Mouse (Mus musculus) intestine, embryonic 15.5 days (tissue): Measurements from ENCODE around the gene Sox6. TPM values are rescaled to one million over a fixed set of nuclear protein-coding genes. Genes with fewer than 3 reads are reported as not detected.
"Not testable (repeated sequence)": the region's sequence is repeated elsewhere in the genome, so short reads cannot be mapped to it uniquely, and the experiment has no call there.

Experiments used
- ATAC-seq: fragments of 200-750 bp; cut with Nextera tagmentation; 2 replicates; pipeline ENCODE4 v1.8.0; 2017; ENCODE audit warnings: moderate TSS enrichment, moderate library complexity
- H3K27ac ChIP-seq: fragments of 300-500 bp; sonication (generic); 2 replicates; pipeline ENCODE4 v1.5.1; 2015; ENCODE audit warnings: mild to moderate bottlenecking, inconsistent platforms
- H3K27me3 ChIP-seq: fragments of 300-500 bp; sonication (generic); replicated peaks from 2 replicates; pipeline ENCODE4 v1.6.1; 2015; ENCODE audit warnings: inconsistent platforms
- H3K36me3 ChIP-seq: fragments of 300-500 bp; sonication (generic); 2 replicates; pipeline ENCODE4 v1.6.1; 2015; ENCODE audit warnings: inconsistent platforms
- H3K4me1 ChIP-seq: fragments of 300-500 bp; sonication (generic); replicated peaks from 2 replicates; pipeline ENCODE4 v1.6.1; 2015; ENCODE audit warnings: inconsistent platforms
- H3K4me2 ChIP-seq: fragments of 300-500 bp; sonication (generic); replicated peaks from 2 replicates; pipeline ENCODE4 v1.6.1; 2015; ENCODE audit warnings: mild to moderate bottlenecking, inconsistent platforms
- H3K4me3 ChIP-seq: fragments of 300-500 bp; sonication (generic); replicated peaks from 2 replicates; pipeline ENCODE4 v1.5.1; 2015; ENCODE audit warnings: inconsistent platforms
- H3K9ac ChIP-seq: fragments of 300-500 bp; sonication (generic); 2 replicates; pipeline ENCODE4 v1.6.1; 2015; ENCODE audit warnings: inconsistent platforms
- H3K9me3 ChIP-seq: fragments of 300-500 bp; sonication (generic); 2 replicates; pipeline ENCODE4 v1.6.1; 2016; ENCODE audit warnings: inconsistent platforms
- WGBS: fragments of 180-500 bp; shearing (Covaris S2); methylation state at CpG from one replicate; pipeline ENCODE4 v1.1.7; 2015; 5-methylcytosine and 5-hydroxymethylcytosine counted together
- polyA plus RNA-seq: library from polyadenylated mRNA; unstranded; fragments of >200 nt; fragmentation: Nextera tagmentation; extraction: Ambion mirVana; gene quantifications from 2 replicates; pipeline ENCODE4 v1.2.1, GENCODE M21; 2015

The Sox6 gene
- polyA plus RNA-seq = 36.1 and 40.1 TPM in 2 replicates

DNA sequence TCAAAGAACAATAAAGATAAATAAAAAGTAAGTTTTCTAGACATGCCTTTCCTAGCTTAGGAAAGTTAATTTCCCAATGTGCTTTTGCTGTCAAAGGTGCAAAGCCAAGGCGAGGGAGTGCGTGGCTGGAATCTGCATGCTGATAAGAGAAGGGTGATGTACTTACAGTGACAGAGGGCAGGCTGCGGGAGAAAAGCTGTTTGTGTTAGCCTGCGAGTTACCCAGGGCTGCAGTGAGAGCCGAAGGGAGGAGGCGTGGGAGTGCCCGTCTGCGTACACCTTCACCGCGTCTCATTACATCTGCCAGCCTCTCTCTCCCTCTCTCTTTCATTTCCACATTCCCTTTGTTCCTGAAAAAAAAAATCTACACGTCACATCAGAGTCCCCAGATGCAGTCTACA is at the start of gene Sox6:
Sox6 (minus strand) TSS at position 286 of the 400 bp plus-strand sequence.
- Histone ChIP-seq H3K9ac (peak within 1 kb of the TSS; percentile 47), H3K27me3 (peaks cover 39% of the 10 kb centered on the region), H3K9me3 (no peaks in the 10 kb centered on the region), H3K36me3 (no peaks in the 10 kb centered on the region), H3K4me1 (peaks cover 16% of the 10 kb centered on the region), H3K4me3 (peak within 1 kb of the TSS; percentile 47), H3K27ac (no peak within 1 kb of the TSS), H3K4me2 (peak within 1 kb of the TSS; percentile 96)
- 1% methylated on average over 11 of the region's 11 CpGs for WGBS
- no peak for ATAC-seq

DNA sequence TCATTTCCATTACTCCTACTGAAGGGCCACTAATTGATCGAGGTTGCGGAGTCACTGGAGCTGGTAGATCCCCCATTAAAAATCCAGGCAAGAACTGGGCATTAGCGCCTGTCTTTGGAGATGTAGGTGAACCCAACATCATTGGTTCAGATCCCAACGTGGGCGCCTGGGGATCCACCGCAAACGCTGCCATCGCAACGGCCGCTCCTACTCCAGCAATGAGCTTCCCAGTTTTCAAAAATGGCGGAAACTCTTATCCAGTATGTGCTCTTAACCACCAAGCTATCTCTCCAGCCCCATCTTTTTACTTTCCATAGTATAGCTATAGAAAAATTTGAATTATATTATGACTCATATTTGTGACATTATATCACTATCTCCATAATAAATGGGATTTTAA is 45.8 kb upstream of the Sox6 start, which contains the start of gene Gm4353:
Gm4353 (minus strand) TSS at position 270 of the 400 bp plus-strand sequence.
- not testable (repeated sequence) for ATAC-seq, H3K9me3 ChIP-seq, H3K4me1 ChIP-seq, H3K9ac ChIP-seq, H3K27ac ChIP-seq, H3K36me3 ChIP-seq, H3K4me2 ChIP-seq, H3K4me3 ChIP-seq, H3K27me3 ChIP-seq
- WGBS = 93% methylated on average over 11 of the region's 11 CpGs

DNA sequence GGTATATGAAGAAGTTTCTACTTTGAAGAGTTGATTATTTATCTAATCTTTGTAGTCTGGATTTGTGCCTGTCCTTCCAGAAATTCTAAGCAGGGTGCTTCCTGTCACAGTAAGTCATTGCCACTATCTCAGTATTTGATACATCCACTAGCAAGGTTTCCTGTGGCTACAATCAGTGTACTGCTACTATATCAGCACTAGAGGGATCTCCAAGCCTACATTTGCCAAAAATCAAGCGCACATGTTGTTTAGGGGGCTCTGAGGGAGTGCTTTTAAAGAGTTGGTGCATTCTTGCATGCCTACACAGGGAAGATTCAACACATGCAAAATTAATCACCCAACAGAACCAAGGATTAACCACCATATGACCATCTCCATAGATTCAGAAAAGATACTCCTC is 22.1 kb upstream of the Sox6 start:
- no peaks in the 10 kb centered on the region for H3K36me3 ChIP-seq
- H3K27me3 ChIP-seq = no peaks in the 10 kb centered on the region
- no peak for ATAC-seq
- 50% methylated on average over 1 of the region's 1 CpGs for WGBS
- no peak overlapping the region for H3K27ac ChIP-seq
- no peaks in the 10 kb centered on the region for H3K4me1 ChIP-seq
- H3K9ac ChIP-seq = no peak overlapping the region
- no peak overlapping the region for H3K4me3 ChIP-seq
- H3K4me2 ChIP-seq = no peak overlapping the region
- H3K9me3 ChIP-seq = no peaks in the 10 kb centered on the region

DNA sequence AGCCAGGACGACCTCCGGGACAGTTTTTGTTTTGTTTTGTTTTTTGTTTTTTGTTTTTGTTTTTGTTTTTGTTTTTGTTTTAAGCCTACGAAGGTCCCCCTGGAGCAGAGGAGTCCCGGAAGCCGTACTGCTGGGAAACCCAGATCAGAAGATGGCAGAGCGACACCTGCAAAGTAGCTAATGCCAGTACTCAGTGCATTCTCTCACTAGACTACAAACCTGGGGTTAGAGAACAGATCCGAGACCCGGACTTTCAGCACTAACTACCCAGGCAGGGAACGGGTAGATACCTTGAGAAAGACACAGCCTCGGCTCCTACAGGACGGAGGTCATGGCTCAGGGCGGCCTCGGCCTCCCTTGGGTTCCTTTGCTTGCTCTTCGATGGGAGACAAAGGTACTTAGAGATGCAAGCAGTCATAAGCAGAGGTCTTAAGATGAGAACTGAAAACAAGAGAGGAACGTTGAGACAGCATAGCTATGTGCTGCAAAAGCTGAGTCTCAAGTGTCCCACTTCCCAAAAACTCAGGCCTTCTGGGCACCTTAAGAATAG is 1.9 kb upstream of the Sox6 start:
- H3K9ac ChIP-seq = no peak overlapping the region
- WGBS = 26% methylated on average over 15 of the region's 15 CpGs
- peak overlapping the region; percentile 47 for H3K4me3 ChIP-seq
- H3K4me2 ChIP-seq = peak overlapping the region; percentile 96
- peaks cover 10% of the 10 kb centered on the region for H3K4me1 ChIP-seq
- H3K36me3 ChIP-seq = no peaks in the 10 kb centered on the region
- H3K9me3 ChIP-seq = no peaks in the 10 kb centered on the region
- H3K27ac ChIP-seq = no peak overlapping the region
- ATAC-seq = no peak
- peaks cover 28% of the 10 kb centered on the region for H3K27me3 ChIP-seq

DNA sequence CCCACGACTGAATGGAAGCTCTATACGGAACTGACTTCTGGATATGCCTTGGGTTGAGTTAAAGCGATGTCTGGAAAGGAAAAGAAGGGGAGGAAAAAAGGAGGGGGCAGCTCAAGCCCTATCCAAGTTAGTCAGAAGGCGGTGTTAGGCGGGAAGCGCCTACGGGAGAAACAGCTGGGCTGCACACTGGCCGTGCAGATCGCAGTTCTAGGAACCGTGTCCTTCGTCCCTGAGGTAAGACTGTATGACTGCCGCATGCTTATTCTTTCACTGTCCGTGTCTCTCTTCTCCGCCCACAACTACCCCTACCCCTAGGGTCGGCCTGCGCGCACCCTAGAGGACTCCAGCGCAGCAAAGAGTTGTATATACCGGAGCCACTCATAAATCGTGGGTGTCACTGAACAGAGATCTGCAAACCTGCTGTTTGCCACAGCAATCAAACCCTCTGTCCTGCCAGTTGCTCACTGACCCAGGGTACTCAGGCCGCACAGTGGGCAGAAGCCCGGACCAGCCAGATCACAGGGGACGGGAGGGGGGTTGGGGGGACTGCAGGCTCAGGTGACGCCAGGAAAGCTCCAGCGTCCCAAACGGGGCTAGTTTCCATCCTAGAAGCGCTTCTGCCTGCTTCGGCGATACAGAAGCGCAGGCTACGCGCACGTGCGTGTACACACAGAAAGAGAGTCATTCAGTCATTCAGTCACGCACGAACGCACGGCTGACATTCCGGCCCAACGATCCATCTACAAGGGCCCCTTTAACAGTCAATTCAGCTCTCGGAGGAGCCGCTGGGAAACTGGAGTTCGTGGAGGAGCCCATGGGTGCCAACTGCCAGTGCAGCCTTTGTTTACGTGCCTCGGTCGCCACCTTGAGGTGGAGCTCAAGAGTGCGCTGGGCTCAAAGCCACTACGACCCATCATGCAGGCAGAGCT is 1.2 kb upstream of the Sox6 start:
- Histone ChIP-seq H3K4me1 (peaks cover 10% of the 10 kb centered on the region), H3K4me2 (peak overlapping the region; percentile 96), H3K36me3 (no peaks in the 10 kb centered on the region), H3K27ac (no peak overlapping the region), H3K27me3 (peaks cover 29% of the 10 kb centered on the region), H3K9ac (peak overlapping the region; percentile 47), H3K9me3 (no peaks in the 10 kb centered on the region), H3K4me3 (peak overlapping the region; percentile 47)
- ATAC-seq = peak; percentile 87
- under 1% methylated on average over 48 of the region's 48 CpGs for WGBS

DNA sequence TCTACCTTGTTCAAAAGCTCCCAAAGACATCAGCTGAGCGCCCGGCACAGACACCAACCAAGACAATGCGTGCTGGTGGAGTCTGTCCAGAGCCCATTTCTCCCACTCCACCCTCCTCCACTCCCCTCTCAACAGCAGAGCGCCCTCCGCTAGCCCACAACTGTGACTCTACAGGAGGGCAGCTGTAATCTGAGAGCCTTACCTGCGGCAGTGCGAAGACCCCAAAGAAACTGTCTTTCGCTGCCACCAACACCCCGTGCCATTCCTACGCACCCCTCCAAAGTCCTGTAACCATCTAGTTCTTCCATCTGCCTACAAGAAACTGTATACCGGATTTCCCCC is 571 bp upstream of the Sox6 start, which contains the start of gene 1110004F10Rik:
1110004F10Rik (plus strand) TSS at position 202 of the 342 bp plus-strand sequence.
- Histone ChIP-seq H3K4me1 (peaks cover 15% of the 10 kb centered on the region), H3K9me3 (no peaks in the 10 kb centered on the region), H3K4me3 (peak within 1 kb of the TSS; percentile 47), H3K27me3 (peaks cover 34% of the 10 kb centered on the region), H3K27ac (no peak within 1 kb of the TSS), H3K36me3 (no peaks in the 10 kb centered on the region), H3K4me2 (peak within 1 kb of the TSS; percentile 96), H3K9ac (peak within 1 kb of the TSS; percentile 47)
- under 1% methylated on average over 11 of the region's 11 CpGs for WGBS
- 0 out of 2 replicates have a peak, but pooled peaks have one; percentile 4 for ATAC-seq

DNA sequence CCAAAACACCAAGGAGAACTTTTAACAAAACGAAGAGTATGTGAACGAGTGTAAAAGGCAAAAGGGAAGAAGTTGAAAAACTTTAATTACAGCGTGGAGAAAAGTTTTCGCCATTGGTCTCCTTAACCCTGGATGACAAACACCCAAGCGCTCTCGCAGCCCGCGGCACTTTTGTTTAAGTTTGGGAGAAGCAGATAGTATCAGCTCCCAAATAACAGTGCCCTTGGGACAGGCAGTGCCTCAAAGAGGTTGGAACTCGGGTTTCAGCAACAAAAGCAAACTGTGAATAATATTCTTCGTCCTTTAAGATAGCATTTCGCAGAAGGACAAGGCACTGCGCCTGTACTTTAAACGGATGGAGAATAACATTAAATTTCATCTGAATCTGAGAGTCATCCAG is 572 bp downstream of the Sox6 start:
- 2% methylated on average over 13 of the region's 13 CpGs for WGBS
- H3K4me2 ChIP-seq = peak overlapping the region; percentile 96
- no peaks in the 10 kb centered on the region for H3K36me3 ChIP-seq
- no peak overlapping the region for H3K9ac ChIP-seq
- H3K4me1 ChIP-seq = peaks cover 16% of the 10 kb centered on the region
- no peak for ATAC-seq
- H3K27me3 ChIP-seq = peaks cover 39% of the 10 kb centered on the region
- no peaks in the 10 kb centered on the region for H3K9me3 ChIP-seq
- peak overlapping the region; percentile 14; the same call in 1 of the 2 replicates for H3K4me3 ChIP-seq
- no peak overlapping the region for H3K27ac ChIP-seq

DNA sequence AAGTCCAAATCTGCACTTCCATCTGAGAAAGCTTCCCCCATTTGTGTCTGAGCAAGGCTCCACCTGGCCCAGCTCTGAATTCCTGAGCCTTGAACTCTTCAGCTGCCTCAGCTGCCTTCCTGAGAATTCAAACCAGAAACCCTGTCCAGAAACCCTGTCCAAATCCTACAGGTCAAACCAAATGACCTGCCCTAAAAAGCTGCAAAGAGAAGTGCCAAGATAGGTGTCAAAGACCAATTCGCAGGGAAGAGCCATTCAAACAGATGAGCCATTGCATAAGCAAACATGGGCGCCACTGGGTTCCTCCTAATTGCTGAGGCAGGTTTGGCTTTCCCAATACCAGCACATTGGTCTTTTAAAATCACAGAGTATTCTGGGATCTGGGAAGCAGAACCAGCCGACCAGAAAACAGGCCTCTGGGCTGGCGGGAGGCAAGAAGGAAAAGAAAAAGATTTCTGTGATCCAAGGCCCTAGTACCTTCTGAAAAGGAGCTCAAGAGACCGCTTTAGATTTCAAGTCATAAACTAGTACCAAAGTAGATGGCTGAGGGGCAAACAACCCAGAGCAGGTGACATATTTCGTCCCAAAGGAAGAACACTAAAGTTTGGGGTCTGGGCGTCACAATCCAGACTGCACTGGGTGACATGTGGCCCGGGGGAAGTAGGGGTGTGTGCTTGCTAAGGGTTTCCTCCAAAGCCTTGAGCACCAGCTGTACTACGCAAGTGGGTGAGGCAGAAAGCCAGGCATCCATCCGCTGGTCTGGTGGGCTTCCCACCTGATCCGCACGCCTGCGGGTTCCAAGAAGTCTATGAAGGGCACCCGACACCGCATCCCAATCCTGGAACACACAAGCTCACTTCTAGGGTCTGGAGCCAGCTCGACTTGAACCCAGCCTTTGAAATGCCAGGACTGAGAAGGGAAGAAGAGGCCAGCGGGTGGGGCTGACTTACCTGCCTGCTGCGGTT is 1.7 kb downstream of the Sox6 start:
- Histone ChIP-seq H3K9me3 (no peaks in the 10 kb centered on the region), H3K4me2 (peak overlapping the region; percentile 11; the same call in 1 of the 2 replicates), H3K27me3 (peaks cover 39% of the 10 kb centered on the region), H3K4me1 (peaks cover 16% of the 10 kb centered on the region), H3K27ac (no peak overlapping the region), H3K9ac (no peak overlapping the region), H3K4me3 (no peak overlapping the region), H3K36me3 (no peaks in the 10 kb centered on the region)
- no peak for ATAC-seq
- WGBS = 41% methylated on average over 18 of the region's 18 CpGs

DNA sequence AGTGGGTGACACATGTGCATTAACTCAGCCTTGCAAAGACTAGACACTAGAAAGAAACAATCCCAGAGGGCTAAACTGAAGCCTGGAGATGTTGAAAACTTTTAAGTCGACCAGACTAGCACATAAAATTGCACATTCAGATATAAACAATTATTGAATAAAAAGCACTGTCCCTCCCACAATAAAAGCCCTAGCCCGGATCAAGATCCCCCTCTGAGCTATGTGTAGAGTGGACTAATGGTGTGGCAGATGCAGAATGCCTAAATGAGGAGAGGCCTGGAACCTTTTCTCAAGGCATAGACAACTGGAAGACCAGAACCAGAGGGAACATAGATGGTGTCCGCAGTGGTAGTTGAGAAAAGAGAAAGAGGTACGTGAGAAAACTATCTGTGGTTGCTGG is 3.1 kb downstream of the Sox6 start:
- Histone ChIP-seq H3K9me3 (no peaks in the 10 kb centered on the region), H3K4me3 (no peak overlapping the region), H3K27ac (no peak overlapping the region), H3K27me3 (peaks cover 44% of the 10 kb centered on the region), H3K4me2 (no peak overlapping the region), H3K9ac (no peak overlapping the region), H3K36me3 (no peaks in the 10 kb centered on the region), H3K4me1 (peaks cover 24% of the 10 kb centered on the region)
- 65% methylated on average over 4 of the region's 4 CpGs for WGBS
- ATAC-seq = no peak

DNA sequence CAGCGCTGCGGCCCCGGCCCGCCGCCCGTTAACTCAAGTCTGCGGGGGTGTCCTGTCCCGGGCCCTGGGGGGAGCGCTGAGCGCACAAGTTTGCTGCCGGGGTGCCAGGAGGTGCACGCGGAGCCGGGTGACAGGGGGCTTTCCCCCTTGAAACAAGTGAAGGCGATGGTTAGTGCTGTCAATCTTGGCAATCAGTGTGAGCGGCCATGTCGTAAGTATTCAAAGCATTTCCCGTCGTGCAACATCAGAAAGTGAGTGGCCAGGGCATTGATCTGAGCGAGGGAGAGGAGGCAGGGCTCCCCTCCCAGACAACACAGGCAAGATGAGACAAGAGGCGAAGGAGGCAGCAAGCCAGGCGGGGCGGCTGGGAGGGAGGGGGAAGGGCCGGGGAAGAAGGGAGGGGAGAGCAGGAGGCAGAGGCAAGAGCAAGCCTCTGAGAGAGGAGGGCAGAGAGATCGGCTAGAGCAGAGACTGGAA is 4.3 kb downstream of the Sox6 start:
- Histone ChIP-seq H3K27ac (peak overlapping the region; percentile 66; the same call in 1 of the 2 replicates), H3K4me3 (peak overlapping the region; percentile 61), H3K9ac (peak overlapping the region; percentile 61), H3K4me1 (peaks cover 18% of the 10 kb centered on the region), H3K4me2 (peak overlapping the region; percentile 100), H3K27me3 (peaks cover 45% of the 10 kb centered on the region), H3K36me3 (no peaks in the 10 kb centered on the region), H3K9me3 (no peaks in the 10 kb centered on the region)
- peak; percentile 28 for ATAC-seq
- WGBS = under 1% methylated on average over 25 of the region's 25 CpGs

DNA sequence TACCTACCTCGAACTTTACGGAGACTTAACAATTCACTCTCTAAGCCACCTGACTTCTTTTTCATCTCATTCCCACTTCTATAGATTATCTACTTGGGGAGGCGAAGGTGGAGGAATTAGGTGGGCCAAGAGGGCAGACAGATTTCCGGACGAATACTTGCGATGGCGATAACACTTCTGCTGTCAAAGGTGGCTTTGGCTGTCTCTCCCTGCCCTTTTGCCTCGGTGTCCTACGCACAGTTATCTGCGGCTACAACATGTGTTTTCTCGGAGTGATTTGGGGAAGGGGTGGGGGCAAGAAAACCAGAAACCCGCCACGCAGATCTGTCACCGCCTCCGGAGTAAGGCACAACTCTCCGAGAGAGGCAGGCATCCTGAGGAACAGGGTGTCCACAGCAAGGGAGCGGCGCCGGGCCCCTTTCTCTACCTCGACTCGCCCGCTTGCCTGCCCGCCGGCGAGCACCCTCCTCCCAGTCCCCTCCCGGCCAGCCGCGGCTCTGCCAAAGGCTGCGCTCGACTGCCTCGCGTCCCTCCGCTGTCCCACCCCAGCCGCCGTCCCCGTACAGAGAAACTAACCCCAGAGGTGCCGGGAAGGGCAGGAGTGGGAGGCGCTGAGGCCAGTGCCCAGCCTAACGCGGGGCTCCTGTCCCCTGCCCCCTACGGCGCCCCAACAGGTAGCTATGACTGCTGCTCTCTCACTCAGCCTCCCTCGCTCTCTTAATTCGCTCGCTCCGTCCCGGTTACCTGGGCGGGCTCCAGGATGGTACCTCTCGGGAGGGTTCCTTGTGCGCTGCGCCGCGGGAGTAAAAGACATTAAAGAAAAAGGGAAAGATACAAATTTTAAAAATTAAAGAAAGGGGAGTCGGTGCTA is 5.0 kb downstream of the Sox6 start:
- peak overlapping the region; percentile 100 for H3K4me2 ChIP-seq
- no peaks in the 10 kb centered on the region for H3K9me3 ChIP-seq
- no peaks in the 10 kb centered on the region for H3K36me3 ChIP-seq
- H3K4me3 ChIP-seq = peak overlapping the region; percentile 61
- H3K27ac ChIP-seq = peak overlapping the region; percentile 66
- H3K27me3 ChIP-seq = peaks cover 41% of the 10 kb centered on the region
- H3K4me1 ChIP-seq = peaks cover 14% of the 10 kb centered on the region; the same call in 1 of the 2 replicates
- peak; percentile 39 for ATAC-seq
- under 1% methylated on average over 54 of the region's 54 CpGs for WGBS
- H3K9ac ChIP-seq = peak overlapping the region; percentile 61
